Mouse (Mus musculus): ENCODE data around the gene Gm28729.

DNA sequence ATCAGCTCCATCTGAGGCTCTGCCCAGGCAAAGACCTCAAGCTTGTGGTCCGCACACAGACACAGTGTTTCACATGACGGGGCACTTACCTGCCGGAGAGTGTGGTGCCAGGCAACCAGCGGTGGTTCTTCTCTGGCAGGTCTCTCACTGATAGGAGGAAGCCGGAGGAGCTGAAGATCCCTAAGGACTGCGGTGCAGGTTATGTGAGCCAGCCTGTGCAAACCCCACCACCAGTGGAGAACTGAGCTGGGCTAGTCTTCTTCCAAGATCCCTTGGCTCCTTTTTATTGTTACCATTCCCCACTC is 12.5 kb upstream of the Gm28729 start:
- TF ChIP-seq CTCF (IDR thresholded peaks at IDR 0.05; ENCODE audit: low read depth) (no peak), EP300 (IDR thresholded peaks at IDR 0.05; ENCODE audit: low read depth) (no peak)
